Mouse (Mus musculus): ENCODE measurements around the gene Pde6d.

Pde6d gene

DNA sequence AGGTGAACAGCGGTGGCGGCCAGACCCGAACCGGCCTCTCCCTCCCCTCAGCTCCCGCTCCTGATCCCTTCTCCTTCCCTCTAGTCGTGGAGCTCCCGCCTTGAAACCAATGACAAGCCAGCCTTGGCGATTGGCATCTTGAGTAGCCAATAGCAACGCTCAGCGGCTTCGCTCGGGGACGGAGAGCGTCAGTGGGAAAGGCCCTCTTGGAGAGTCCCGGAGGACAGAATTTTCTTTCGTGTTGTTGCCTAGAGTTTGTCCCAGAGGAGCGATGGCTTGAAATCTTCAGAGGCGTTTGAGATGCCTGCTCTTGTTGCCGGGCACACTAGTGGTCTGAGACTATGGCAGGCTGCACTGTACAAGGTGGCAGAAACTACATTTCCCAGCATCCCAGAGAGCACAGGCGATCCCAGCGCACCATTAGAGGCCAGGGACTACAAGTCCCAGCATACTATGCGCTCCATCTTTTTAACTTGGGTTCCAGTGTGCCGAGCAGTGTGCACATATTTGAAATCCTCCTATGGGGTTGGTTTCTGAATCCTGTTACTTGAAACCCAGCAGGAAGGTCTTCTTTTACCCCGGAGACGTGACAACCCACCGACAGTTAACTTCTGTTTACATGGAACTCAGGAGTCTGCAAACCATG lies at the start of gene Pde6d, which contains the start of gene Cops7b:
TSS of gene Pde6d (minus strand) at position 179 of the 646 bp plus-strand sequence.
TSS of gene Cops7b (plus strand) at position 454 of the 646 bp plus-strand sequence.
- DNase-seq (ENCODE audit: low spot score), result peak; percentile 97

DNA sequence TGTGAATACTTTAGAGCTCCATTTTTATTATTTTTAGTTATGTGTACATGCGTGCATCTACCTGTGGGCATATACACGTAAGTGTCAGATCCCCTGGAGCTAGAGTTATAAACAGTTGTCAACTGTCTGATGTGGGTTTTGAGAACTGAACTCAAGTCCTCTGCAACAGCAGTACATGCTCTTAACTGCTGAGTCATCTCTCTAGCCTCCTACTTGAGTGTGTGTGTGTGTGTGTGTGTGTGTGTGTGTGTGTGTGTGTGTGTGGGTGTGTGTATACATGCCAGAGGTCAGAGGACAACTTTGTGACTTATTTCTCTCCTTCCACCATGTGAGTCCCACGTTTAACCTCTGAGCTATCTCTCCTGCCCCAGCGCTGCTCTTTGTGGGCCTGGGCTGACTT lies 48.1 kb upstream of the Pde6d start:
- DNase-seq (ENCODE audit: low spot score), result no peak

DNA sequence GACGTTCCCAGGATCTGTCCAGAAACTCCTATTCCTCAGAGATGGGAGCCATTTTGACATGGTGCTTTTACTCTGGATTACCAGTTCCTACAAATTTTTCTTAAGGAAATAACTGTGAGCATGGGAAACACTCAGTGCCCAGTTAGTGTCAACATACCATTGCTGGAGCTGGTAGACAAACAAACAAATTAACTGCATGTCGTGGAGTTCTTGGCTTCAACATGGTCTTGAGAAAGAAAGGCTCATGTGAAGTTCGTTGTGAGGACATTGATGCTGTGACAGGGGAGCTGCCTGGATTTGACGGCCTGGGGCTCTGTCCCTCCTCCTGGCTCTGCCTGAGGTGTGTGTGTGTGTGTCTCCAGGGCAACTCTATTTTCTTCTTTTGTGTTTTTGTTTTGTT lies 47.5 kb upstream of the Pde6d start:
- no peak for DNase-seq (ENCODE audit: low spot score)

DNA sequence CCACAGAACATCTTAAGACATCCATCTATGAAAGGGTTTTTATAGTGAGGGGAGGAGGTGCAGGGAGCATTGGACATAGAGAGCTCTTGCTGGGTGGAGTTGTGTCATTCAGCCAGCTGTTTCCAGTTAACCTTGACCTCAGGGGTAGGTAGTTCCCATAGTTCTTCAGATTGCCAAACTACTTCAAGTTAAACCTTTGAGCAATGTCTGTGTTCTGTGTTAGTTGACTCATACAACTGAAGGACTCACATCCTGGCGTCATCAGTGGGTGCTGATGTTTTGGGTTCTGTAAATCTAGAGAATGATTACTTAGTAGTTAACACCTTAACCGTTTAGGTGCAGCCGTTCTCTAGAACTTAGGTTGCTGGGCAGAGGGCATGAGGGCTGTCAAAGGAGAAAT lies 45.8 kb upstream of the Pde6d start:
- DNase-seq (ENCODE audit: low spot score), result no peak

DNA sequence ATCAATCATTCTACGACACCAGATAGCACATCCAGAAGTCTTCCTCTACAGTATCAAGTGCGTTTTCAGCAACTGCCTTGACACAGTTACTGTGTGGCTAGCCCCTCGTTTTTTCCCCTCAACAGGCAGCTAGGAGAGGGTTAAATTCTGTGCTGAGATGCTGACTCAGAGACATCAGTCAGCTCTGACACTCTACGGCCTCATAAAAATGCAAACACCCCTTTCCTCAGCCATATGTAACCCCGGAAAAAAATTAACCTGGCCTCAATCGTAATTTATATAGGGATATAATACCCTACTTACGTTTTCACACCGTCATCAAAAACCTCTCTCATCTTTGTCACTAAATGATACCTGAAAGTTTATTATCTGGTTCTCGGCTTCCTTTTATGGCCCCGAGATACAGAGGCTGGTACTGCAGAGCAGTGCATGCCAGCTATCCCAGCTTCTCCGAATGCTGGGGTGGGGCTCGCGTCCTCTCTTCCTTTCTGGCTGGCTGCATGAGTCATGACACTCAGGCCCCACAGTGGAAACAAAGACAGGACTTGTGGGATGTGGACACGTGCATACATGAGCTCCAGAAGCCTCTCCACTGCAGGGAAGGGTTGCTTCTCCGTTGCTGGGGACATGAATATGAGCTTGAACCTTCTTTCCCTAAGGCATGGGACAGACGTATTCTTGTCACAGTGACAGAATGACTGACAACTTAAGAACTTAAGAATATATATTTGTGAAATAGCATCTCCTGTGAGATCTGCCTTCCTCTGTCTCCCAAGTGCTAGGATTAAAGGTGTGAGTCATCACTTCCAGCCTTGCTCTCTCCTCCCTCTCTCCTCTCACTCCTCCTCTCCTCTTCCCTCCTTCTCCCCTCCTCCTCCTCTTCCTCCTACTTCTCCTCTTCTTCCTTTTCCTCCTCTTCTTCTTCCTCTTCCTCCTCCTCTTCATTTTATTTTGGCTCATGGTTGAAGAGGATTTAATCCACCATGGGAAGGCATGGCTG lies 40.9 kb upstream of the Pde6d start:
- DNase-seq (ENCODE audit: low spot score), result peak; percentile 11

DNA sequence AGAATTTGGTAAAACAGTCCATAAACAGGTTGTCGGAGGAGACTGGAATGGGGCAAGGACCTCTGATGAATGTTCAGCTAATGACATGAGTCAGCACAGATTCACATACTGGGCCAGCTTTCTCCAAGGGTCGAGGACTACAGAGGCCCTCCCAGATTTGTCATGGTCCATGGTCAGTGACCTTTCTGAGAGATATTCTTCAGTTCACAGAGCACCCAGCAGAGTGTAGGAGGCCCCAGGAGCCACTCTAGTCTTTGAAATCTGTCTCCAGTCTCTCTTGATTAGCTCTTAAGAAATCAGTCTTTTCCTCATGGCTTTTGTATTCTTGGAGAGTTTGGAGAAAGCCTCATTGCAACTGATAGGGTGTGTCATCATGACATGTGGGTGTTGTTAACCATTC lies 39.9 kb upstream of the Pde6d start:
- no peak for DNase-seq (ENCODE audit: low spot score)

DNA sequence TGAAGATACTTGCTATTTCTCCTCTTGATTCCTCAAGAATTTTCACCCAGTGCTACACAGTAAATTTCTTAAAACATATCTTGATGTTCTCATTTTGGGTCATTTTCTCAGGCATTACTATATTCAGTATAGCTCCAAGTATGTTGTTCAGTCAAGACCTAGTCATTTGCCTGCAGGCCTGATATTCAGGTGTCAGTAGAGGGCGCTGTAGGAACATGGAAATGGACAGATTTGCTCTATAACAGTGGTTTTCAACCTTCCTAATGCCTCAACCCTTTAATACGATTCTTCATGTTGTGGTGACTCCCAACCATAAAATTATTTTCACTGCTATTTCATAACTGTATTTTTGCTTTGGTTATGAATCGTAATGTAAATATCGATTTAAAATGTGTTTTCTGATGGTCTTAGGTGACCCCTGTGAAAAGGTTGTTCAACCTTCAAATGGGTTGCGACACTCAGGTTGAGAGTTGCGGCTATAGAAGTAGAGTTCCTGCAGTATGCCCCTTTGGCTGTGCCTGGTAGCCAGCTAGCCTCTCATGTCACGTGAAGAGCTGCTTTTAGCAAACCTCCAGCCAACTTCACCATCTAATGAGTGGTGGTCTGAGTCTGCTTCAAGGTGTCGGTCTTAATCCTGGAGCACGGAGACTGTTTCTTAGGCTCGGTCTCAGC lies 36.2 kb upstream of the Pde6d start:
- peak; percentile 77 for DNase-seq (ENCODE audit: low spot score)

DNA sequence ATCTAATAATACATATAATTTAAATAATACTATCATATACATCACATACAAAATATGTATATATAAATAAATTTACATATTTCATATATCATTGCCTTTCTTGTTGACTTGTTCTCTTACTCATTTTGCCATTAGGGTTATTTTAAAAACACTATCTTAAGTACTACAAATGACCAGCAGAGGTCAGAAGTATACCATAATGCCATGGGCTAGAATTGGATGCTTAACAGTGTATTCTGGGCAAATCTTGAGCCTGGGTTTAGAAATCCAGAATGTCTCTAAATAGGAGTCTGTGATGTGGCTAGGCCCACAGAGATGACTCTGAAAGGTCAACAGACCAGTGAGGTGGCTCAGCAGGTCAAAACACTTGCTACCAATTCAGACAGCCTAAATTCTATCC lies 31.8 kb upstream of the Pde6d start:
- DNase-seq (ENCODE audit: low spot score), result no peak

DNA sequence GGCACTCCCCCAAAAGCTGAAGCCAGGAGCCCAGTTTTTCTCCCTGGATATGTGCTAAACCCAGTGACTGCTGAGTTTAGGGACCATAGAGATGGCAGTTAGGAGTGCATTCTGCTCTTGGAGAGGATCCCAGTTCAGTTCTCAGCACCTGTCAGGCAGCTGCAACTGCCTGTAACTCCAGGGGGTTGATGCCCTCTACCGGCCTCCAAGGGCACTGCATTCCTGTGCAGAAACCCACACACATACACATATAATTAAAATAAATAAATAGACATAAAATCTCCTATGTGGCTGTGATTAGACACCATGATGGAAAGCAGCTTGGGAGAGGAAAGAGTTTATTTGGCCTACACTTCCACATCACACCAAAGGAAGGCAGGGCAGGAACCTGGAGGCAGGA lies 29.7 kb upstream of the Pde6d start:
- no peak for DNase-seq (ENCODE audit: low spot score)

DNA sequence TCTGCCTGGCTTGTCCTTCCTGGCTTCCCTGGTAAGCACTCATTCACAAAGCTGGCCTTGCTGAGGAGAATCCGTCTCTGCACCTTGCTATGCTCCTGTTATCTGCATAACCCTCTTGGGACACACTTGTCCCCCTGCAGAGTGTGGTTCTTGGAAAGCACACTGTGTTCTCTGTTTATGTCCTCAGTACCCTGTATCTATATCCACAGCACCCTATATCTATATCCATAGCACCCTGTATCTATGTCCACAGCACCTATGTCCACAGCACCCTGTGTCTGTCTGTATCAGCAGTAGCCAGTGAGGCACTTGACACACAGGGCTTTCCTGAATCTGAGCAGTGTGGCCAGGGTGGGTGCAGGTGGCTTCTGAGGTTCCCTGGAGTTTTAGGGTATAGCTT lies 28.5 kb upstream of the Pde6d start:
- DNase-seq (ENCODE audit: low spot score), result no peak

DNA sequence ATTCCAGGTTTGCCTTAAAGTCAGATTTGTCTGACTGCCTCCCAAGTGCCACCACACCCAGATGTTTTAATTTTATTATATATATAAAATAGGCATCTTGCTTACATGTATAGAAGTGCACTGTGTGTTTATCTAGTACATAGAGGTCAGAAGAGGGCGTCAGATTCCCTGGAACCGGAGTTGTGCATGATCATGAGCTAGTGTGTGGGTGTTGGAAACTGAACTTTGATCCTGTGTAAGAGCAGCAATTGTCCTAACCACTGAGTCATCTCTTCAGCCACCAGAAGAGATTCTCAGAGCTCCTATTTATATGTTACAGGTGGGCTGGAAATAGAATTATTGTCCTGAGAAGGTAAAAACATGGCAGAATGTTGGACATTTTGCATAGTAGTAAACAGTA lies 17.7 kb upstream of the Pde6d start:
- no peak for DNase-seq (ENCODE audit: low spot score)

DNA sequence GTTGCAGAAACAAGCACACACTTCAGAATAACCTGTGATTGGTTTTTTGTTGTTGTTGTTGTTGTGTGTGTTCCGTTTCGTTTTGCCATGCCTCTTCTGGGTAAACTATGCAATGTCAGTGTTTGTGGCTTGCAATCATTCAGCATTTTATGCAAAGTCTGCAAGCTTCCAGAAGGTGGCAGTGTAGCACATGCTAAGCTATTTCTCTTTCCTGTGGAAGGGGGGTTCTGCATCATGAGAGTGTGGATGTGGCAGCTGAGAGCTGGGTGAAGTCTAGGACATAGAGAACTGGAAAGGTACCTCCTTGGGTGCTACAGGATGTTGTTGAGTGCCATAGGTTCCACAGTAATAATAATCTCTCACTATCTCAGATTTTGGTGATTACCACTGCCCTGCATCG lies 16.1 kb upstream of the Pde6d start:
- no peak for DNase-seq (ENCODE audit: low spot score)

DNA sequence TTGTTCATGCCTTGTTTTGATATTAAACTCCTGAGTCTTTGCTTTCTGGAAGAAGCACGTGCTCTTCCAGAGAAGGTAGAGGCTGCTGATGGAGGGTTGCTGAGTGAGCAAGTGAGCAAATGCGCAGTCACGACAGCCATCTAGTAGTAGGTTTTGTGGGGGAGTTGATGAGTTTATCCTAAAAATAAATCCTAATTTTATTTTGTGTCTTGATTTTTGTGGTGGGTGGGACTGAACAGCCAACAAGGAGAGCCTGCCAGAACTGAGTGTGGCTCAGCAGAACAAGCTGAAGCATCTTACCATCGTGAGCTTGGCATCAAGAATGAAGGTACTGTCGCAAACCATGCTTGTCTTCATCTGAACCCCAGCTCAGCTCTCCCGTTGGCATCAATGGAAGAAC lies 14.1 kb upstream of the Pde6d start:
- DNase-seq (ENCODE audit: low spot score), result no peak

DNA sequence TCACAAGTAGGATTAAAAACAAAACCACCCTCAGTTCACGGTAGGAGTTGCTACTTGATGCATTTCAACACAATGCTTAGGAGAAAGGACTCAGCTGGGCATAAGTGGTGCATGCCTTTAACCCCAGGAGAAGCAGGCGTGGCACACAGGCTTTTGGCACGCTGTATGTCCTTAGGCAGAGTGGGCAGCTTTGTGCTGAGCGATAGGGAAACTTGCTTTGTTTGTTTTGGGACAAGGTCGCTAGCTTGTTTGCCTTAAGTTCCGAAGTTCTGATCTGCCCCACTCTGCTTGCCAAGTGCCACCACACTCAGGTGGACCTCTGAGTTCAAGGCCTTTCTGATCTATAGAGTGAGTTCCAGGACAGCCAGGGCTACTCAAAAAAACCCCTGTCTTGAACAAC lies 12.9 kb upstream of the Pde6d start:
- no peak for DNase-seq (ENCODE audit: low spot score)

DNA sequence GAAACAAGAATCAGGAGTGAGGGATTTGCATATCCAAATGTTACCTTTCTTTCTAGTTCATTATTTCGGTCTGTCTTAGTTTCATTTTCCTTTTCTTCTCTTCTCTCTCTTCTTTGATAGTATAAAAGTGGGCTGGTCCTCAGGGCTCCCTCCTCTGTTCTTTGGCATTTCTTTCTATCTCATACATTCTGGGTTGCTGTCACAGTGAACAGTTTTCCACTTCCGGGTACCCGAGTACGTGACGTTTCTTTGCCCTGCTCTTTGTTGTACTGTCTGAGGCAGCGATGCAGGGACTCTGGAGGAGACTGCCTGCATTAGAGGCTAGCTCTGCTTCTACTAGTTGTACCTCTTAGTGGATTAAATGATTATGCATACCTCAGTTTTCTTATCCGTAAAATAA lies 12.1 kb upstream of the Pde6d start:
- DNase-seq (ENCODE audit: low spot score), result no peak

DNA sequence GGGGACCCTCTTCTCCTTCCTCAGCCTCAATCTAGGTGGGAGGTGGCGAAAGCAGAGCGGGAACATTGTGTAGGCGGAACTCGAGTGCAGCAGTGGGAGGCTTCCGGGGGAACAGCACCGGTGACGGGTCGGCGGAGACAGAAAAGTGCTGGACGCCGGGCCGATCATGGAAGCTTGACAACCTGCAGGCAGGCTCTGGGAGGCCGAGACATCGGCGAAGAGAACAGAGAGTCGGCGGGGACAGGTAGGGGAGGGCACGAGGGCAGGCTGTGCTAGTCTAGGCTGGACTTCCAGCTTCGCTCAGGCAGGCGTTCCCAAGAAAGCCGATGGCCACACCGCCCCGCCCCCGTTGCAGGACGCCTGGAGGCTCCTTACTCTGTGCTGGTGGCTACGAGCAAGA lies 4.6 kb upstream of the Pde6d start:
- DNase-seq (ENCODE audit: low spot score), result peak; percentile 80

DNA sequence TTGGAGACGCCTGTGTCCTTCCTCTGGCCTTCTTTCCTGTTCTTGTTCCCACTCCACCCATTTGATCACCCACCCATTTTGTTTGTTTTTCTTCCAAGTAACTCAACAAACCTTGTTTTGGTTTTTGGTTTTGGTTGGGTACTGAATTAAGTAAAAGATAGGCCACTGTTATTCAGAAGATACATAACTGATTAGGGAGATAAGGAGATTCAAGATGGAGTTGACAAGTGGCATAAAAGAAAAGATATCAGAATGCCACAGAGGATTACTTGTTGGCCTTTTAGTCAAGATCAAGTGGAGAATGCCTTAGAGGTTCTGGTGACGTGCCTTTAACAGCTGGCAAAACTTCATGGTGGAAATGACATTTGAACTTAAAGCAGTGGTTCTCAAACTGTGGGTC lies 1.3 kb upstream of the Pde6d start:
- DNase-seq (ENCODE audit: low spot score), result no peak

DNA sequence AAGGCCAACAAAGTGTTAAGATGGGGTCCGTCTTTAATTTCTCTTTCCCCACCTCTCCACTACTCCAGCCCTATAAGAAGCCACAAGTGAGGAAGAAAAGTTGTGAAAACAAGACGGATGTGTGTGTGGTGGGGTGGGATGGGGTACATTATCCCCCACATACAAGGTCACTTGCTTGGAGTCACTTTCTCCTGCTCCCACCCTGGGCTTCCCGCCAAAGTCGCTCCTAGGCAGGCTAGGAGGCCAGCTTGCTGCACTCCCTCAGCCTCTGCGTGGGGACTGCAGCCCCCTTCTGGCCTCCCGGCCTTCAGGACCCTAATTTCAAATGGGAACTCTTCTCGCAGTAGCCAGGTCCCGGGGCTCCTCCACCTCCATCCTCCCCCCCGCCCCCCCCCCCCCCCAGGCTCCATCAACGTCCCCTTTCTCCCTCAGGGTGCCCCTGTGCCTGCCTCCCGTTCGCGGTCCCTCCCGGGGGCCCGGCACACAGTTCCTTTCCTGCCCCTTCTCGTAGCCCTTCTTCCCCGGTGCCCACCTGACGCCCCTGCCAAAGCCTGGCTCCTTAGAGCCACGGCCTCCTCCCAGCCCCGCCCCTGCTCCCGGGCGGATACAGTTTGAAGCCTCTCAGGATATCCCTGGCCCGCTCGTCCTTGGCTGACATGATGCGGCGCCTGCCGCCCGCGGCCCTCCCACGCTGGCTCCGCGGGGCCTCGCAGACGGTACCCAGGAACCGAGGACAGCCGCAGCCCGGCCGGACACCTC lies 558 bp downstream of the Pde6d start:
- peak; percentile 9 for DNase-seq (ENCODE audit: low spot score)

DNA sequence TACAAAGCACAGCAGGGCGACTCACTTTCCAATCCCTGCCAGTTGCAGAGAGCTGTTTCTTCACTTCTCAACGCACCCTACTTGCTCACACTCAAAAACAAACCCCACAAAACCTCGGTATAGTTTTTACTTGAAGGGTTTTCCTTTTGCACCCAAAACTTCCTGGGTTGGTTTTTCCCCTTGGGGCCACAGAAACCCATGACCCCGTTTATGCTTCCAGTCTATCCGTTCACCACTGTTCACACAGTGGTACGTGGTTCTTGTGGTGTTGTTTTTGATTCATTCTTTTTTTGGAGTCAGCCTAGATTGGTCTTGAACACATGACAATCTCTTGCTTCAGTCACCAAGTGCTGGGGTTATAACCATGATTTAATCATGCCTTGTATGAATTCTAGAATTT lies 2.0 kb downstream of the Pde6d start:
- DNase-seq (ENCODE audit: low spot score), result no peak

DNA sequence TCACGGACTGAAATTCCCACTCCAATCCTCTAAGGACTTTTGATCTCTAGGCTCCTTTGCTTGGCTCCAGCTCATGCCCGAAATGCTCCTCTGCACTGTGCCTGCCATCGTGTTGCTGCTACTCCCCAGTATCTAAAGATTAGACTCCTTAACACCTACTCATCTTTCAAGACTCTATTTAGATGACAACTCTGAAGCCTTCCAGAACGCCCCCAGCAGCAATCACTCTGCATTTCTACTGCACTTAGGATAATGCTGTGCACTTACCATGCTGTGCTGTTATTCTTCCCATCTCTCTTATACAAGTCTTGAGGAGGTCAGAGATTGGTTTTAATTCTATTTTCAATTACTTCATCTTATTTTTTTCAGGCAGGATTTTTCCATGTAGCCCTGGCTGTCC lies 10.5 kb downstream of the Pde6d start:
- DNase-seq (ENCODE audit: low spot score), result no peak

DNA sequence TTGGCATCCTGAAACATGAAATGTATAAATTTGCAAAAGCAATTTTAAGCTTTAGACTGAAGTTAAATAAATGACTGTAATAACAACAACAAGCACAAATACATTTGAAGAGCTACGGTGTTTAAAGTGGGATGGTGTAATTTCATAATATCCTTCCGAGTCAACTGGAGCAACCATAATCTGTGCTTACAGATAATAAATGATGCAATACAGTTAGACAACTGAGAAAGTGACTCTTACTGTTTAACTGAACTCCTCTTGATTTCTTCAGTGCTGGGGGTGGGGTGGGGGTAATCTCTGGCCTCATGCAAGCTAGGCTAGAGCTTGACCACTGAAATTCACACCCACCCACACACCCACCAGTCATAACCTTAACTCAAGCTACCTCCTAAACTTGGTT lies 11.0 kb downstream of the Pde6d start:
- no peak for DNase-seq (ENCODE audit: low spot score)

DNA sequence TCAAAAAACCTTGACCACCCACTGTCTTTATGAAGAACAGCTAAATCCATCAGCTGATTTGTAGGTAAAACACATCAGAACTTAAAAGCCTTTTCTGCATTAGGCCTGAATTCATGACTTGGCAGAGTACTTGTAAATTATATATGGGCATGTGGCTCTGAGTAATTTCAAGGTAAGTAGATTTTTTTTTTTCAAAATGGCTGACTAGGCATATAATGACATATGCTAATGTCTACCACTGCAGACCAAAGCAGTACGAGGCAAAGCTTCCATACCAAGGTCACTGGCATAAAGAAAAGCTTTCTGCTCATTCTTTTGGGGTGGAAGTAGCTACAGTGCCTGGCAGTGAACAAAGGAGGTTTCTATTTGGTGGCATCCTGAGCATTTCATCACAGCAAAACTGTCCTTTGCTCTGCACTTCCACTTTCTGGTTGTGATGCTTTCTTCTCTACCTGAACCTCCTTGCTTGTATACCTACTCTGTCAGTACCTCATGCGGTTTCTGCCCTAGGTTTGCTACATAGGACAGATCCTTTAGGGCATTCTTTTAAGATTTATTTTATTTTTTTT lies 13.1 kb downstream of the Pde6d start:
- no peak for DNase-seq (ENCODE audit: low spot score)

All from urinary bladder, postnatal 14 days (tissue).